Mouse (Mus musculus) myocyte (in vitro differentiated cells): Measurements from ENCODE around the gene Wdr66.
A peak's percentile ranks its signal among the peaks of the same experiment; 100 is the strongest.

Source experiments
- CEBPB ChIP-seq: IDR thresholded peaks from 2 replicates; pipeline ENCODE4 v1.6.1; 2011; ENCODE audit warnings: mild to moderate bottlenecking, moderate library complexity; ENCODE audit not compliant: poor library complexity, insufficient read depth, severe bottlenecking
- E2F4 ChIP-seq: IDR thresholded peaks from one replicate; pipeline ENCODE4 v1.6.1; 2011; ENCODE audit warnings: mild to moderate bottlenecking, control low read depth, moderate library complexity; ENCODE audit not compliant: insufficient read depth
- MAX ChIP-seq: IDR thresholded peaks from one replicate; pipeline ENCODE4 v1.6.1; 2011; ENCODE audit warnings: low read depth, mild to moderate bottlenecking, control low read depth
- MYOD1 ChIP-seq, 3 experiments: IDR thresholded peaks; one replicate each; pipeline ENCODE4 v1.6.1; 2011; ENCODE audit warnings: control low read depth in 2 of 3, low read depth in 2 of 3, mild to moderate bottlenecking in 2 of 3, moderate library complexity in 1 of 3; ENCODE audit not compliant: insufficient read length in 2 of 3, control insufficient read depth in 1 of 3
- MYOG ChIP-seq, 3 experiments: IDR thresholded peaks; one replicate each; pipeline ENCODE4 v1.6.1; 2011; ENCODE audit warnings: control low read depth in 2 of 3, low read depth in 2 of 3, mild to moderate bottlenecking in 2 of 3; ENCODE audit not compliant: insufficient read length in 2 of 3, control insufficient read depth in 1 of 3, insufficient read depth in 1 of 3
- POLR2A ChIP-seq: IDR thresholded peaks from one replicate; pipeline ENCODE4 v1.6.1; 2011; ENCODE audit warnings: low read depth, mild to moderate bottlenecking, control low read depth, moderate library complexity; ENCODE audit not compliant: insufficient read length
- POLR2AphosphoS2 ChIP-seq: IDR thresholded peaks from one replicate; pipeline ENCODE4 v1.6.1; 2011; ENCODE audit warnings: low read depth, control low read depth; ENCODE audit not compliant: insufficient read length
- REST ChIP-seq: IDR thresholded peaks from one replicate; pipeline ENCODE4 v1.6.1; 2011; ENCODE audit warnings: mild to moderate bottlenecking, control low read depth, moderate library complexity; ENCODE audit not compliant: insufficient read depth, insufficient read length
- TCF12 ChIP-seq: IDR thresholded peaks from one replicate; pipeline ENCODE4 v1.6.1; 2011; ENCODE audit warnings: mild to moderate bottlenecking, control low read depth; ENCODE audit not compliant: poor library complexity, insufficient read depth, severe bottlenecking
- TCF3 ChIP-seq: IDR thresholded peaks from one replicate; pipeline ENCODE4 v1.6.1; 2011; ENCODE audit warnings: low read depth, control low read depth; ENCODE audit not compliant: insufficient read length
- USF1 ChIP-seq: IDR thresholded peaks from one replicate; pipeline ENCODE4 v1.6.1; 2011; ENCODE audit warnings: low read depth, mild to moderate bottlenecking, control low read depth, moderate library complexity

GRCm38 (mm10) chr5:123344963-123345852 is 93.3 kb downstream of the Wdr66 start:
- TF ChIP-seq POLR2A (peak; percentile 5), MYOD1 (IDR thresholded peaks at IDR 0.05; ENCODE audit: control insufficient read depth in 1 of 3, insufficient read length in 2 of 3, low read depth in 2 of 3) (peak; percentile 5 to 34 (median 18)), TCF12 (no peak), USF1 (no peak), CEBPB (no peak), POLR2AphosphoS2 (no peak), MAX (no peak), REST (no peak), E2F4 (peak; percentile 77), TCF3 (no peak), MYOG (IDR thresholded peaks at IDR 0.05; ENCODE audit: control insufficient read depth in 1 of 3, insufficient read depth in 1 of 3, insufficient read length in 2 of 3, low read depth in 2 of 3) (peak in 2 of 3 experiments; percentile 0 to 29)
